Mouse (Mus musculus) hindbrain, embryonic 10.5 days (tissue): Measurements from ENCODE around the gene Med23. TPM values are rescaled to one million over a fixed set of nuclear protein-coding genes. Genes with fewer than 3 reads are reported as not detected.

Source experiments
- DNase-seq: peaks from one replicate; pipeline ENCODE4 v3.0.0-alpha.2; 2017; ENCODE audit warnings: low spot score
- H3K27ac ChIP-seq: fragments of 300-500 bp; sonication (generic); 2 replicates; pipeline ENCODE4 v1.5.1; 2016; ENCODE audit warnings: mild to moderate bottlenecking, moderate library complexity
- H3K27me3 ChIP-seq: fragments of 300-500 bp; sonication (generic); 2 replicates; pipeline ENCODE4 v1.6.1; 2016; ENCODE audit warnings: mild to moderate bottlenecking; ENCODE audit not compliant: poor library complexity, insufficient read depth, severe bottlenecking
- H3K36me3 ChIP-seq: fragments of 300-500 bp; sonication (generic); 2 replicates; pipeline ENCODE4 v1.6.1; 2016; ENCODE audit warnings: mild to moderate bottlenecking, moderate library complexity
- H3K4me1 ChIP-seq: fragments of 300-500 bp; sonication (generic); replicated peaks from 2 replicates; pipeline ENCODE4 v1.6.1; 2016; ENCODE audit warnings: mild to moderate bottlenecking
- H3K4me3 ChIP-seq: fragments of 300-500 bp; sonication (generic); 2 replicates; pipeline ENCODE4 v1.5.1; 2016; ENCODE audit warnings: mild to moderate bottlenecking, moderate library complexity
- H3K9me3 ChIP-seq: fragments of 300-500 bp; sonication (generic); 2 replicates; pipeline ENCODE4 v1.6.1; 2016; ENCODE audit warnings: mild to moderate bottlenecking, moderate library complexity
- WGBS: fragments of 180-500 bp; shearing (Covaris S2); methylation state at CpG from one replicate; pipeline ENCODE4 v1.1.7; 2016; 5-methylcytosine and 5-hydroxymethylcytosine counted together
- polyA plus RNA-seq: library from polyadenylated mRNA; unstranded; fragments of >200 nt; fragmentation: Nextera tagmentation; extraction: Ambion mirVana; gene quantifications from 2 replicates; pipeline ENCODE4 v1.2.1, GENCODE M21; 2016

The Med23 gene
- polyA plus RNA-seq, 1 experiment from 2014 or later: 26.7 TPM

DNA sequence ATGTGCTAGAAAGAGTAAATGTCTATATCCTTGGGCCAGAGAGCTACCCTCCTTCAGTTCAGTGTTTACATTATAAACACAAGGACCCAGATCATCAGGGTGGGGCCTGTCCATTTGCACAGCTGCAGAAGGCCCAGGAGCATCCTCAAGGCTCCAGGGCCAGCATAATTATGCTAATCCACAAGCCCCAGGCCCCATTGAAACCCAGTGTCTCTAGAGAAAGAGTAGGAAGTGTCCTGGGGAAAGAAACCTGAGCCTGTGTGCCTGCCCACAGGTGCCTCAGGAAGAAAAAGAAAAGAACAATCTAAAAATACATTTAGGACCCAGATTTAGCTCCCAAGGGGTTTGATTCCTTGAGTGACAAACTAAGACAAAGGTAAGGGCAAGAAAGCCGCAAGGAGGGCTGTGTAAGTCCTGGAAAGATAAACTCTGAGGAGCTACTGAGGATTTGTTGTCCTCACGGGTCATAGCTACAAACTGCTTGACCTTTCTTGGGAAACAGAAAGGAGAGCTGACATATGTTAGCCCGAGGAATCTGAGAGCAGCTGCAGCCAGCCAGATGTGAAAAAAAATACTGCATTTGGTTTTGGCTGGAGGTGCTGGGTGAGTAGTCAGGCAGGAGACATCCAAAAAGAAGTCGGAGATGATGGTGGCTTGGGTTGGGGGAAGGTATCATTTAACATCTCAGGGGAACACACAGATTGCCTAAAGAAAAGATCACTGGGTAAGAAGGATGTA lies 35.0 kb upstream of the Med23 start:
- Histone ChIP-seq H3K36me3 (no peaks in the 10 kb centered on the region), H3K27ac (peak overlapping the region; percentile 86), H3K9me3 (peaks cover 4% of the 10 kb centered on the region; the same call in 1 of the 2 replicates), H3K4me1 (peaks cover 29% of the 10 kb centered on the region), H3K27me3 (no peaks in the 10 kb centered on the region), H3K4me3 (peak overlapping the region; percentile 40)
- DNase-seq: peak; percentile 37
- 8% methylated on average over 4 of the region's 4 CpGs for WGBS

DNA sequence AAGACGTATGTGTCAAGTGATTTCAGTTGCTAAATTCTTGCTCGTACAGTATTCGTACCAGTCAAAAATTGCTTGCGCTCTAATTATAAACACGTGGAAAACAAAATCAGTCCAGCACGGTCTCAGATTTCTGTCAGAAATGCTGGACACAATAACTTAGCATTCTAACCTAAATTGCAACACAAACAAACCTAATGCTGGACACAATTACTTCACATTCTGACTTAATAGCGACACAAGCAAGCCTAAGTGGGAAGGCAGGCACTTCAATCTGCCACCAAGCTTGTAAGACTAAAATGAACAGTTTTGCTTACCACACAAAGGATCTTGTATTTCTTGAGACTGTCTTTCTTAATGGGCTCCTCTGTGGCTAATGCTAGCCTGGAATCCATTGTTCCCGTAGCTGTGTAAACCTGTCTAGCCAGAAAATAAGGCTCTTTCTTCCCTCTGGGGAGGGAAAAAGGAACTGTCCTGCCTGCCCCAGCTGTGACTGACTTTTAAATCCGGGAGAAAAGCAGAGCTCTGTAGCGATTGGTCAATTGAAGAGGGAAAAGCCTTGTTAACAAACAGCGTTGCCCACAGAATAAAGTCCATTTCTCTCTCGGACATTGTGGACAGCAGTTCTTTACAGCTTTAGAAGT lies 34.0 kb upstream of the Med23 start:
- Histone ChIP-seq H3K4me1 (peaks cover 29% of the 10 kb centered on the region), H3K4me3 (peak overlapping the region; percentile 40), H3K27me3 (no peaks in the 10 kb centered on the region), H3K9me3 (peaks cover 4% of the 10 kb centered on the region; the same call in 1 of the 2 replicates), H3K36me3 (no peaks in the 10 kb centered on the region), H3K27ac (peak overlapping the region; percentile 86)
- 24% methylated on average over 12 of the region's 12 CpGs for WGBS
- DNase-seq: peak; percentile 36

DNA sequence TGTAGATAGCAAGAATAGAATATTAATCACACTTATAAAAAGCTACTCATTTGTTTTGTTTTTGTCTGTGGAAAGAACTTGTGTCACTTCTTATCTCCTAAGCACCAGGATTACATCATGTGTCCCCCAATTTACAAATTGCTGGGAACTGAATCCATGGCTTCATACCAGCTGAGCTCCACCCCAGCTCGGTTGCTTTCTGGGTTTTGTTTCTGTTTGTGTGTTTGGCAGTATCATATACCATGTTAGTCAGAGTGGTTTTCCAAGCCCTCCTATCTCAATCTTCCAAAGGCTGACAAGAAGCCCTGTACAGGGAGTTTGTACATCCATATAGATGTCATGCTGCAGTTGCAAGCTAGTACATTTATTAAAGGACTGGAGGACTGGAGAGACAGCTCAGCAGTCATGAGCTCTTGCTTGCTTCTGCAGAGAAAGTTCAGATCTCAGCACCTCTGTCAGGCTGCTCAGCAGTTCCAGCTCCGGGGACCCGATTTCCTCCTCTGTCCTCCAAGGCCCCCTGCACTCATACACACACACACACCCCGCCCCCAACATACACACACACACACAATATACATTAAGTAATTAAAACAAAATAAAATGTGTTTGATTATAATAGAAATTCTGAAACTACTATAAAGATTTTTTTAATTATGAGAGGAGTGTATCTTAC lies 33.3 kb upstream of the Med23 start:
- H3K27me3 ChIP-seq: no peaks in the 10 kb centered on the region
- H3K9me3 ChIP-seq: peaks cover 4% of the 10 kb centered on the region; the same call in 1 of the 2 replicates
- no peaks in the 10 kb centered on the region for H3K36me3 ChIP-seq
- H3K4me3 ChIP-seq: peak overlapping the region; percentile 40; the same call in 1 of the 2 replicates
- peaks cover 25% of the 10 kb centered on the region for H3K4me1 ChIP-seq
- no peak for DNase-seq
- 58% methylated on average over 4 of the region's 4 CpGs for whole genome bisulfite sequencing
- H3K27ac ChIP-seq: peak overlapping the region; percentile 86

DNA sequence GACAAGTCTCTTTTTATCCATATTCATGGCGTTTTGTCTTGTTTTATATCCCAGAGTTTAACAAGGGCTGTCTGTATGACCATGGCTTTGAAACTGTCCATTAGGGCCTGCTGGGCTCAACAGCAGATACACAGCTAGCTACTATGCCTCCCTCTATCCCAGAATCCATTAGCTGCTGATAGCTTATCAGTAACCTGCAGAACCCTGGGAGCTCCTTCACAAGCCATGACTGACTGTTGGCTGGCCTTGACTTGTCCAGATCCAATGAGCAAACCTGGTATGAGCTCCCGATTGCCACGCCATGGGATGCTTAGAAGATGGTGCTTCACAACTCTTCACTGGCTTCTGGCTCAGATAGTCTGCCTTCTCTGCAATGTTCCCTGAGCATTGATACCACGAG lies 29.0 kb upstream of the Med23 start:
- Histone ChIP-seq H3K27me3 (no peaks in the 10 kb centered on the region), H3K36me3 (no peaks in the 10 kb centered on the region), H3K4me3 (no peak overlapping the region), H3K27ac (no peak overlapping the region), H3K9me3 (peaks cover 11% of the 10 kb centered on the region; the same call in 1 of the 2 replicates), H3K4me1 (peaks cover 14% of the 10 kb centered on the region)
- no peak for DNase-seq
- WGBS: 91% methylated on average over 4 of the region's 4 CpGs

DNA sequence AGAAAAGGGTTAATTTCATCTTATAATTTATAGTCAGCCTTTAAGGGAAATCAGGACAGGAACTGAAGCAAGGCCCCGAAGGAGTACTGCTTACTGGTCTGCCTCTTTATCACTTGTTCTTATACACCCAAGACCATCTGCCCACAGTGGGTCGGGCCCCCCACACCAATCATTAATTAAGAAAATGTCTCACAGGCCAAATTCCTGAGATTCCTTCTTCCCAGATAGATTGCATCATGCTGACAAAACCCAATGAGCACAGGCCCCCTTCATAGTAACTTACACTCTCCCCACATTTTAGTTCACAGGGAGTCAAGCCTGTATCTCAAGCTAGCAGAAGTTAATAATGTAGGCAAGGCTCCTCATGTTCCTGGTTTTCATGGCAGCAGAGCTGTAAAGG lies 27.8 kb upstream of the Med23 start:
- Histone ChIP-seq H3K36me3 (no peaks in the 10 kb centered on the region), H3K4me1 (peaks cover 5% of the 10 kb centered on the region; the same call in 1 of the 2 replicates), H3K27me3 (no peaks in the 10 kb centered on the region), H3K27ac (0 out of 2 replicates have a peak overlapping the region, but pooled peaks have one; percentile 9), H3K4me3 (no peak overlapping the region), H3K9me3 (peaks cover 11% of the 10 kb centered on the region; the same call in 1 of the 2 replicates)
- no peak for DNase-seq
- WGBS: 52% methylated on average over 2 of the region's 2 CpGs

DNA sequence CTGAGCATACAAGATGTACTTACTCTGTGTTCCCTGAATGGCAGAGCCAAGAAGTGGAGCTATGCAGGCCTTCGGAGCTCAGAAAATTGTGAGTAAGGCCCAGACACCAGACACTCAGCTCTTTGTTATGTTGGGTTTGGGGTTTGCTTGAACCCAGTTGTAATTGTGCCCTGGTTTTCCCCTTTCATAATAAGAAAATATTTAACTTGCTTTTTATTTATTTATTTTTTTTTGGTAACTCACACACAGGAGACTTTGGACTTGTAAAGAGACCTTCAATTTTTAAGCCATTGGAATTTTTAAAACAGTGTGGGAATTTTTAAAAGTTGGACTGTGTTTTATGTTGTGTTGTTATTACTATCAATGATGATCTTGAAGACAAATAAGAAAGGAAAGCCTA lies 27.1 kb upstream of the Med23 start, which contains the start of gene Enpp3:
TSS of gene Enpp3 (minus strand) at position 148 of the 400 bp plus-strand sequence.
- Histone ChIP-seq H3K4me3 (no peak within 1 kb of the TSS), H3K9me3 (peaks cover 10% of the 10 kb centered on the region; the same call in 1 of the 2 replicates), H3K4me1 (peaks cover 5% of the 10 kb centered on the region; the same call in 1 of the 2 replicates), H3K27me3 (no peaks in the 10 kb centered on the region), H3K36me3 (no peaks in the 10 kb centered on the region), H3K27ac (0 out of 2 replicates have a peak within 1 kb of the TSS, but pooled peaks have one; percentile 9)
- WGBS: 90% methylated on average over 1 of the region's 1 CpGs
- no peak for DNase-seq

DNA sequence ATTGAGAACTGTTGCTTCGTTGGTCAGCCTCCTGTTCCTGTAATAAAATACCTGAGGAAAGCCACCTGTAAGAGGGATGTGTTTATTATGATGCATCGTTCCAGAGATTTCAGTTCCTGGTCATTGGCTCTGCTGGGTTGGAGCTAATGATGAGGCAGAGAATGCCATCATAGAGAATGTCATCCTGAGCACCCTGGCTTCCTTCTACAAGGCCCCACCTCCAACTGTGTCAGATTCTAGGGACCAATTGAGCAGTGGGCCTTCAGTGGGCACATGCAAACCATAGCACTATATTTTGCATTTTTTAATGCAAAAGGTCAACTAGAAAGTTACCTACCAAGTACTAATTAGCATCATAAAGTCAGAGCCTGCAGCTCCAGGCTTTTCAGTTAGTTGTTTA lies 6.6 kb upstream of the Med23 start:
- H3K36me3 ChIP-seq: no peaks in the 10 kb centered on the region
- H3K4me1 ChIP-seq: no peaks in the 10 kb centered on the region
- no peaks in the 10 kb centered on the region for H3K9me3 ChIP-seq
- H3K4me3 ChIP-seq: no peak overlapping the region
- H3K27me3 ChIP-seq: no peaks in the 10 kb centered on the region
- no peak overlapping the region for H3K27ac ChIP-seq
- no peak for DNase-seq
- 82% methylated on average over 2 of the region's 2 CpGs for WGBS

DNA sequence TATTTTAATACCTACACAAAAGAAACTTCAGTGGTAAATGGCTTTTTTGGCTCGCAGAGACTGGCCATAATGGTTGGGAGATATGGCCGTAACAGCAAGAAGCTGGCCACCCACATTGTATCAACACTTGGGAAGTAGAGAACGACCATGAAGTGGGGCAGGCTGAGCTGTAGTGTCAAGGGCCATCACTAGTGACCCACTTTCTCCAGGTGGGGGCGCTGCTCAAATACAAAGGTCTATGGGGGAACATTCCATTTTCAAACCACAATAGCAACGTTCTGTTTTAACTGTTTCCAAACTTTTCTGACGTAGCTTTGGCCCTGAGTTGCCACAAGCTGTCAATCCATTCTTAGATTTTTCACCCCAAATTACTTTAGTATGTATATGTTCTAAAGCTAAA lies 5.4 kb upstream of the Med23 start:
- Histone ChIP-seq H3K4me3 (no peak overlapping the region), H3K9me3 (no peaks in the 10 kb centered on the region), H3K27ac (no peak overlapping the region), H3K4me1 (no peaks in the 10 kb centered on the region), H3K36me3 (no peaks in the 10 kb centered on the region), H3K27me3 (no peaks in the 10 kb centered on the region)
- no peak for DNase-seq
- 76% methylated on average over 6 of the region's 6 CpGs for WGBS

DNA sequence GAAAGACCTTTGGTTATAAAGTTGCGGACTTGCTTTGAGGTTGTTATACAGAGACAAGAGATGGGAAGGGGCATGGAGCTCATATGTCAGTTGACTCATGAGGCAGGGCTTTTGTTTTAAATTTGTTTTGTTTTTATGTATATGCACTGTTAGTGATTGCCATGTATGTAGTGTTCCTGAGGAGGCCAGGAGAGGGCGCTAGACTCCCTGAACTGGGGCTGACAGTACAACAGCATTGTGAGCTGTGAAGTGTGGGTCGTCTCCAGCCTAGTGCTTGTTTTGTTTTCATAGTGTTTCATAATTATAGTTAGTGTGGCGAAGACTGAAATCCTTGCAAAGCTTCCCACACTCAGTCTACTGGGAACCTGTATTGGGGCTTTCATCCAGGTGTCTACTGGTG lies 3.8 kb downstream of the Med23 start:
- WGBS: 77% methylated on average over 4 of the region's 4 CpGs
- H3K4me3 ChIP-seq: no peak overlapping the region
- peaks cover 77% of the 10 kb centered on the region for H3K36me3 ChIP-seq
- no peak overlapping the region for H3K27ac ChIP-seq
- no peak for DNase-seq
- no peaks in the 10 kb centered on the region for H3K27me3 ChIP-seq
- peaks cover 4% of the 10 kb centered on the region; the same call in 1 of the 2 replicates for H3K4me1 ChIP-seq
- H3K9me3 ChIP-seq: no peaks in the 10 kb centered on the region

DNA sequence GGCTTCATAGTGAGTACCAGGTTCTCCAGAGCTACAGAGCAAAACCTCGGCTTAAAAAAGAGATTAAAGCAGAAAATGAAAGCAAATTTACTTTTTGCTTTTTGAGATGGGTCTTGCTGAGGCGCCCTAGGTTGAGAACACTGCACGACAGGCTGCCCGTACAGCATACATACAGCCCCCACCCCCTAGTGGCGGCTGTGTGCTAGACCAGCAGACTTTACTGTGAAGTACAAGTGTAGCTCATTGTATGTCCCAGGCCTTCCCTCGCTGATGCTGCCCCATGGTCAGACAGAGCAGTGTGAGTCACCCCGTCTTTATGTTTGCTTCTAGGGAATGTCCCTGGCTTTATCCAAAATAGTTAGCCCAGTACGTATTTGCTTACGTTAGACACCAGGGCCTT lies 16.2 kb downstream of the Med23 start:
- 83% methylated on average over 9 of the region's 9 CpGs for WGBS
- H3K27me3 ChIP-seq: no peaks in the 10 kb centered on the region
- H3K9me3 ChIP-seq: no peaks in the 10 kb centered on the region

DNA sequence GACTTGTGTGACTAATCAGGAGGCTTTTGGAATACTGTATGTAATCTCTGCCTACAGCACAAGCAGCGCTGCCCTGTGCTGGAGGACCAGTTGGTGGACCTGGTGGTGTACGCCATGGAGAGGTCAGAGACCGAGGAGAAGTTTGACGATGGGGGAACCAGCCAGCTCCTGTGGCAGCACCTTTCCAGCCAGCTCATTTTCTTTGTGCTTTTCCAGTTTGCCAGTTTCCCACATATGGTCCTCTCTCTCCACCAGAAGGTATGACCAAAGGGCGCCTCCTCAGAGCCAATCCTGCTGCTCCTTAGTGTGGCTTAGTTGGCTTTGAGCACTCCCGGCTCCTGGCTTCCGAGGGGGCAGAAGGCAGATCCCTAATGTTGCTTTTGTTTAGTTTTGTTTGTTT lies 18.6 kb downstream of the Med23 start:
- Histone ChIP-seq H3K4me1 (no peaks in the 10 kb centered on the region), H3K36me3 (peaks cover 97% of the 10 kb centered on the region), H3K9me3 (no peaks in the 10 kb centered on the region), H3K27me3 (no peaks in the 10 kb centered on the region), H3K4me3 (no peak overlapping the region), H3K27ac (no peak overlapping the region)
- no peak for DNase-seq
- WGBS: 93% methylated on average over 7 of the region's 7 CpGs

More for the DNA sequence above, 16.2 kb downstream of the Med23 start:
- H3K4me1 ChIP-seq: no peaks in the 10 kb centered on the region
- DNase-seq: peak; percentile 25
- H3K27ac ChIP-seq: no peak overlapping the region
- peaks cover 96% of the 10 kb centered on the region for H3K36me3 ChIP-seq
- H3K4me3 ChIP-seq: no peak overlapping the region

DNA sequence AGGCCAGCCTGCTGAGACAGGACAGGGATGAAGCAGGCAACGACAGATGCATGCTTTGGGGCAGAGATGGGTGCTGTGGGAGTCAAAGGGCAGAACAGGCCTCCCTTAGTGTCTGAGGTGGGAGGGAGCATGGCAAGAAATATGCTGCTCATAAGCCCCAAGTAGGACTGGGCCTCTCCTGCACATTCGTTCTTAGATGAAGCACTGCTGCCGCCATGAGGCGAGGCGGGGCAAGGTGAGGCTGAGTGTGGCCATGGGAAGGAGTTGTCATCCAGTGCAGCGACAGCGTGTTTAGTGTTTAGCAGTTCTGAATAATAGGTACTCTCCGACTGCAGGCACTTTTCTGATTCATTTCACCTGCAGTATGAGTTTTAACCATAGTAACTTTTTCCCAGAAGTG lies 26.1 kb downstream of the Med23 start:
- WGBS: 91% methylated on average over 8 of the region's 8 CpGs

DNA sequence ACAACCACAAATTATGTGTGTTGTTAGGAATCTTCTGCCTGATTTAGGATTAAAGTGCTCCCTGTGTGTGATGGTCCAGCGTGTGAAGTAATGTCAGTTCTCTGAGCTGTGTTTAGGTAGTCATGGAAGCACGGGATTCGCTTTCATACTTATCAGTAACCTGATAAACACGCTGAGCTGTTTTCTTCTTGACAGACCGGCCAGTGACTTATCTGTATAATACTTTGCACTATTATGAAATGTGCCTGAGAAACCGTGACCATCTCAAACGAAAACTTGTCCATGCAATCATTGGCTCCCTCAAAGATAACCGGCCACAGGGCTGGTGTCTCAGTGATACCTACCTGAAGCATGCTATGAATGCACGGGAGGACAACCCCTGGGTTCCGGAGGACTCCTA lies 35.8 kb downstream of the Med23 start:
- H3K36me3 ChIP-seq: peaks cover 99% of the 10 kb centered on the region

More for the DNA sequence above, 26.1 kb downstream of the Med23 start:
- no peak overlapping the region for H3K4me3 ChIP-seq
- DNase-seq: no peak
- peaks cover 98% of the 10 kb centered on the region for H3K36me3 ChIP-seq
- no peaks in the 10 kb centered on the region for H3K9me3 ChIP-seq
- H3K27me3 ChIP-seq: no peaks in the 10 kb centered on the region
- H3K27ac ChIP-seq: no peak overlapping the region
- no peaks in the 10 kb centered on the region for H3K4me1 ChIP-seq

More for the DNA sequence above, 35.8 kb downstream of the Med23 start:
- Histone ChIP-seq H3K27me3 (no peaks in the 10 kb centered on the region), H3K9me3 (no peaks in the 10 kb centered on the region), H3K4me3 (no peak overlapping the region), H3K27ac (no peak overlapping the region), H3K4me1 (no peaks in the 10 kb centered on the region)
- no peak for DNase-seq
- 96% methylated on average over 10 of the region's 10 CpGs for WGBS
